25 mouse cellular contexts compared by ENCODE assay signal in the genomic region with DNA sequence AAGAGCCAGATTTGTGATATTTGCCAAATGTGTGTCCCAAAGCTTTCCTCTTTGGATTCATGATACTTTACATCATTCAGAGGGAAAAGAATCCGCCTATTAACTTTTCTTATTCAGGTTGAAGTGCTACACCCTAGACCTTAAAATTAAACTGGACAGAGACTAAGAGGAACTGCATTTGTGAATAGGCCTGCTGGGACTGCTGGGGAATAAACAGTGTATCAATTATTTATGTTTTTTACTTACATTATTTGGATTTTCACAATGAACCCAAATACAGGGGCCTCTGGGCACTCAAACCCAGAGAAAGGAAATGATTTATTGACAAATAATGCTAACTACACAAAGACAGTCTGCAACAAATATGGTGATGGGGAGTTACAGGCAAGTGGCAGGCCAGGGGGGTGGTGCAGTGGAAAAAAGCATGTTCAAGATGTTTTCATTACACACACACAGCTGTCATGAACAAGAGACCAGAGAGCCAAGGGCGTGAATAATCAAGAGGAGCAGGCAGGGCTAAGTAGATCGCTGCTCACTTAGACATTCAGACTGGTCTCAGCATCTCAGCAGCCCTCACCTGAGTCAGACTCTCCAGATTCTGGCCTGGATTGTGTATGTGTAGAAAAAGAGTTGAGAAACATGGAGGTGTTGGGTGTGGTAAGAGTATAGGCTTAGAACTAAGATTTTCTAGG.
DNase-seq lines count a peak whose midpoint lies in the region; ATAC-seq and TF ChIP-seq lines count a peak whose summit lies in the region.
"Had no signal": no experiment of that assay in that cellular context is flagged by ENCODE, and none has a peak within 500 bp of the region (broad histone marks: within the 10 kb centered on the region; RNA-seq: fewer than 3 reads in every experiment).

No protein-coding gene starts in this region.

- H3K9ac ChIP-seq in embryonic facial prominence, embryonic 14.5 days (ENCODE audit: low read depth, low read length): no peak overlapping the region
- H3K9ac ChIP-seq in hindbrain, embryonic 12.5 days: no peak overlapping the region
- H3K9ac ChIP-seq in hindbrain, embryonic 14.5 days: no peak overlapping the region
- H3K9ac ChIP-seq in midbrain, embryonic 14.5 days (replicated peaks; ENCODE audit: low read length): no peak overlapping the region
- H3K9ac ChIP-seq in midbrain, embryonic 15.5 days: no peak overlapping the region
- H3K9ac ChIP-seq: embryonic facial prominence, embryonic 12.5 days; forebrain, embryonic 15.5 days; heart, embryonic 15.5 days had no signal

- H3K4me1 ChIP-seq in embryonic facial prominence, embryonic 14.5 days (ENCODE audit: control insufficient read depth, insufficient read depth, low read length): no peaks in the 10 kb centered on the region
- H3K4me1 ChIP-seq in embryonic facial prominence, embryonic 10.5 days: no peaks in the 10 kb centered on the region
- H3K4me1 ChIP-seq in hindbrain, embryonic 12.5 days: 0 out of 2 replicates have a peak, but pooled peaks cover 6% of the 10 kb centered on the region
- no peaks in the 10 kb centered on the region for H3K4me1 ChIP-seq in hindbrain, embryonic 14.5 days (replicated peaks; ENCODE audit: control insufficient read depth, insufficient read depth, low read length)
- H3K4me1 ChIP-seq in midbrain, embryonic 14.5 days (ENCODE audit: control insufficient read depth, insufficient read depth, low read length): no peaks in the 10 kb centered on the region
- H3K4me1 ChIP-seq in midbrain, embryonic 15.5 days: no peaks in the 10 kb centered on the region
- H3K4me1 ChIP-seq: embryonic facial prominence, embryonic 12.5 days; heart, embryonic 15.5 days had no signal

- peak; percentile 12 for DNase-seq in embryonic facial prominence, embryonic 14.5 days (ENCODE audit: low spot score)
- no peak for DNase-seq in embryonic facial prominence, embryonic 10.5 days (ENCODE audit: low spot score)
- no peak for DNase-seq in hindbrain, embryonic 14.5 days (ENCODE audit: low spot score)
- DNase-seq in midbrain, embryonic 14.5 days: peak; percentile 23
- DNase-seq in brain, embryonic 14.5 days (ENCODE audit: low read depth): peak; percentile 56
- no peak for DNase-seq in urinary bladder, adult 18-20 months (ENCODE audit: low spot score in 2 of 2)
- DNase-seq: adrenal gland, adult 8-10 months; adrenal gland, postnatal 36 days; B cell, adult 2 months; cerebellum, adult 11 months; cerebellum, adult 8-10 months; cerebellum, postnatal 14 days; embryo, embryonic 11 days; gastrocnemius, postnatal 14 days; heart, adult 2 months; heart, postnatal 14 days had no signal

- no peak for TF ChIP-seq CTCF in brain, embryonic 14.5 days (IDR thresholded peaks at IDR 0.05; ENCODE audit: borderline replicate concordance, extremely low read depth, insufficient read depth, insufficient read length)

- no peak overlapping the region for H3K4me2 ChIP-seq in embryonic facial prominence, embryonic 14.5 days (ENCODE audit: low read depth, low read length)
- no peak overlapping the region for H3K4me2 ChIP-seq in hindbrain, embryonic 12.5 days (replicated peaks)
- H3K4me2 ChIP-seq in hindbrain, embryonic 14.5 days (replicated peaks): no peak overlapping the region
- no peak overlapping the region for H3K4me2 ChIP-seq in midbrain, embryonic 14.5 days (ENCODE audit: low read length)
- no peak overlapping the region for H3K4me2 ChIP-seq in midbrain, embryonic 15.5 days
- H3K4me2 ChIP-seq: embryonic facial prominence, embryonic 12.5 days; forebrain, embryonic 15.5 days; heart, embryonic 11.5 days; heart, embryonic 15.5 days had no signal

- WGBS in embryonic facial prominence, embryonic 14.5 days: 73% methylated on average over 3 of the region's 3 CpGs
- 75% methylated on average over 3 of the region's 3 CpGs for WGBS in embryonic facial prominence, embryonic 10.5 days
- WGBS in hindbrain, embryonic 12.5 days: 58% methylated on average over 3 of the region's 3 CpGs
- WGBS in hindbrain, embryonic 14.5 days: 50% methylated on average over 3 of the region's 3 CpGs
- WGBS in midbrain, embryonic 14.5 days: 38% methylated on average over 3 of the region's 3 CpGs
- 45% methylated on average over 3 of the region's 3 CpGs for WGBS in midbrain, embryonic 15.5 days

- no peak overlapping the region for H3K4me3 ChIP-seq in embryonic facial prominence, embryonic 14.5 days (ENCODE audit: low read depth, low read length)
- no peak overlapping the region for H3K4me3 ChIP-seq in embryonic facial prominence, embryonic 10.5 days
- no peak overlapping the region for H3K4me3 ChIP-seq in hindbrain, embryonic 12.5 days
- H3K4me3 ChIP-seq in hindbrain, embryonic 14.5 days (replicated peaks; ENCODE audit: low read length): no peak overlapping the region
- H3K4me3 ChIP-seq in midbrain, embryonic 14.5 days (replicated peaks; ENCODE audit: low read depth, low read length): no peak overlapping the region
- no peak overlapping the region for H3K4me3 ChIP-seq in midbrain, embryonic 15.5 days
- H3K4me3 ChIP-seq: embryonic facial prominence, embryonic 12.5 days; forebrain, embryonic 15.5 days; heart, adult 2 months; heart, embryonic 15.5 days had no signal

- no peak for TF ChIP-seq POLR2A in brain, embryonic 14.5 days (IDR thresholded peaks at IDR 0.05; ENCODE audit: borderline replicate concordance, extremely low read depth, insufficient read depth, insufficient read length, poor library complexity, severe bottlenecking)

- no peaks in the 10 kb centered on the region for H3K36me3 ChIP-seq in embryonic facial prominence, embryonic 14.5 days (ENCODE audit: control insufficient read depth, insufficient read depth, low read length)
- no peaks in the 10 kb centered on the region for H3K36me3 ChIP-seq in embryonic facial prominence, embryonic 10.5 days (replicated peaks)
- H3K36me3 ChIP-seq in hindbrain, embryonic 12.5 days: no peaks in the 10 kb centered on the region
- no peaks in the 10 kb centered on the region for H3K36me3 ChIP-seq in hindbrain, embryonic 14.5 days (replicated peaks; ENCODE audit: control insufficient read depth, insufficient read depth)
- H3K36me3 ChIP-seq in midbrain, embryonic 14.5 days (ENCODE audit: control insufficient read depth, insufficient read depth, low read length): no peaks in the 10 kb centered on the region
- no peaks in the 10 kb centered on the region for H3K36me3 ChIP-seq in midbrain, embryonic 15.5 days (replicated peaks)
- H3K36me3 ChIP-seq: embryonic facial prominence, embryonic 12.5 days; forebrain, embryonic 15.5 days; G1E; heart, embryonic 15.5 days had no signal

- no peaks in the 10 kb centered on the region for H3K27me3 ChIP-seq in embryonic facial prominence, embryonic 14.5 days (replicated peaks; ENCODE audit: control insufficient read depth, insufficient read depth, low read length)
- no peaks in the 10 kb centered on the region for H3K27me3 ChIP-seq in embryonic facial prominence, embryonic 10.5 days (replicated peaks; ENCODE audit: low read depth, poor library complexity, severe bottlenecking)
- H3K27me3 ChIP-seq in hindbrain, embryonic 12.5 days: no peaks in the 10 kb centered on the region
- no peaks in the 10 kb centered on the region for H3K27me3 ChIP-seq in hindbrain, embryonic 14.5 days (ENCODE audit: control insufficient read depth, insufficient read depth, low read length)
- no peaks in the 10 kb centered on the region for H3K27me3 ChIP-seq in midbrain, embryonic 14.5 days (ENCODE audit: control insufficient read depth, insufficient read depth, low read length)
- H3K27me3 ChIP-seq in midbrain, embryonic 15.5 days (replicated peaks): no peaks in the 10 kb centered on the region
- H3K27me3 ChIP-seq: embryonic facial prominence, embryonic 12.5 days; forebrain, embryonic 15.5 days; heart, embryonic 15.5 days had no signal

- H3K27ac ChIP-seq in embryonic facial prominence, embryonic 14.5 days (replicated peaks; ENCODE audit: low read depth, low read length): no peak overlapping the region
- H3K27ac ChIP-seq in embryonic facial prominence, embryonic 10.5 days (replicated peaks): no peak overlapping the region
- no peak overlapping the region for H3K27ac ChIP-seq in hindbrain, embryonic 12.5 days
- H3K27ac ChIP-seq in hindbrain, embryonic 14.5 days: no peak overlapping the region
- no peak overlapping the region for H3K27ac ChIP-seq in midbrain, embryonic 14.5 days (replicated peaks; ENCODE audit: low read depth, low read length)
- H3K27ac ChIP-seq in midbrain, embryonic 15.5 days: no peak overlapping the region
- H3K27ac ChIP-seq: embryonic facial prominence, embryonic 12.5 days; forebrain, embryonic 15.5 days; heart, adult 2 months; heart, embryonic 15.5 days; hindbrain, postnatal 0 days had no signal

- ATAC-seq in embryonic facial prominence, embryonic 14.5 days (ENCODE audit: low read depth): no peak
- ATAC-seq in hindbrain, embryonic 12.5 days (ENCODE audit: low FRiP score): 0 out of 2 replicates have a peak, but pooled peaks have one; percentile 40
- no peak for ATAC-seq in hindbrain, embryonic 14.5 days (ENCODE audit: low FRiP score)
- no peak; the same call in 1 of the 2 replicates for ATAC-seq in midbrain, embryonic 14.5 days (ENCODE audit: low FRiP score, low TSS enrichment)
- no peak for ATAC-seq in midbrain, embryonic 15.5 days (replicated peaks)
- ATAC-seq: CD4-positive, CD25-positive, alpha-beta regulatory T cell, adult 4 months; forebrain, embryonic 15.5 days; hindbrain, postnatal 0 days had no signal

- no peaks in the 10 kb centered on the region for H3K9me3 ChIP-seq in embryonic facial prominence, embryonic 14.5 days (ENCODE audit: control insufficient read depth, low read length)
- no peaks in the 10 kb centered on the region for H3K9me3 ChIP-seq in embryonic facial prominence, embryonic 10.5 days
- H3K9me3 ChIP-seq in hindbrain, embryonic 12.5 days (replicated peaks): no peaks in the 10 kb centered on the region
- H3K9me3 ChIP-seq in hindbrain, embryonic 14.5 days (ENCODE audit: control insufficient read depth, low read length): no peaks in the 10 kb centered on the region
- no peaks in the 10 kb centered on the region for H3K9me3 ChIP-seq in midbrain, embryonic 14.5 days (ENCODE audit: control insufficient read depth, low read length)
- no peaks in the 10 kb centered on the region for H3K9me3 ChIP-seq in midbrain, embryonic 15.5 days
- H3K9me3 ChIP-seq: embryonic facial prominence, embryonic 12.5 days; forebrain, embryonic 15.5 days; heart, embryonic 15.5 days had no signal

Comparison
In these comparisons a context has a peak if more than half of its experiments do, and no peak if none do; other contexts are left out.
1. DNase-seq: peak in embryonic facial prominence, embryonic 14.5 days (single experiment), midbrain, embryonic 14.5 days (single experiment) and brain, embryonic 14.5 days (single experiment); none in embryonic facial prominence, embryonic 10.5 days (single experiment), hindbrain, embryonic 14.5 days (single experiment) and urinary bladder, adult 18-20 months (0 of 2).